Mouse (Mus musculus) testis, adult 2 months (tissue): ENCODE data around the gene Tmem259.

ENCODE experiments used
- CTCF ChIP-seq: fragments of 200-500 bp; IDR thresholded peaks from 2 replicates; pipeline ENCODE4 v1.5.1; 2012; ENCODE audit warnings: low read depth, mild to moderate bottlenecking, inconsistent platforms, low read length, moderate library complexity; ENCODE audit not compliant: control insufficient read depth, insufficient read depth, insufficient replicate concordance
- POLR2A ChIP-seq: fragments of 200-500 bp; IDR thresholded peaks from 2 replicates; pipeline ENCODE4 v1.6.1; 2012; ENCODE audit warnings: low read depth, mild to moderate bottlenecking, inconsistent platforms, low read length, moderate library complexity; ENCODE audit not compliant: control insufficient read depth

DNA sequence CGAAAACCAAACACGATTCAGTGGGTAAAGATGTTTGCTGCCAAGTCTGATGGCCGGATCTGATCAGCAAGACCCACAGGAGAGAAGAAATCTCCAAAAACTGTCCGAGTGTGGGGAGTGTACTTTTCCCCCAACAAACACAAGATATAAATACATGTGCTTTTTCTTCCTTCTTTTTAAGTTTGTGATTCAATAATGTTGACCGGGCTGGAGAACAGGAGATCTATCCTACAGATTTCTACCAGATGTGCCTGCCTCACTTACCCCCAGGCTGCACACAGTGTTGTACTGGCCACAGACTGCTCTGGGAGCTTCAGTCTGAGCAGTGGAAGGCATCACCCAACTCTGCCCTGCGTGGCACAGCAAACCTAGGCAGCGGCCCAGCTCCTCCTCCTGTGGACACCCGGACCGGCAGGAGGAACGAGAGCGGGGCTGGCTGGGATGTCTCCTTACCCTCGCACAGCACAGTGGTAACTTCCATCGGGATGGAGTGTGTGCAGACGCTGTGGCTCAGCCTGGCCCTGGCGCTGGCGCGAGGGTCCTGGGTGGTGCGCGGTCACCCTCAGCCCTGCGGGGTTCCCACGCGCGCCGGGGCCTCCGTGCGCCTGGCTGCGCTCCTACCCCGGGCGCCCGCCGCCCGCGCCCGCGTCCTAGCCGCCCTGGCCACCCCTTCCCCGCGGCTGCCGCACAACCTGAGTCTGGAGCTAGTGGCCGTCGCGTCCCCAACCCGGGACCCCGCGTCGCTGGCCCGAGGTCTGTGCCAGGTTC lies 13.5 kb downstream of the Tmem259 start, which contains the start of gene Grin3b:
- no peak for TF ChIP-seq CTCF
- no peak for TF ChIP-seq POLR2A
